Mouse (Mus musculus): ENCODE data around the gene Shank1.

DNA sequence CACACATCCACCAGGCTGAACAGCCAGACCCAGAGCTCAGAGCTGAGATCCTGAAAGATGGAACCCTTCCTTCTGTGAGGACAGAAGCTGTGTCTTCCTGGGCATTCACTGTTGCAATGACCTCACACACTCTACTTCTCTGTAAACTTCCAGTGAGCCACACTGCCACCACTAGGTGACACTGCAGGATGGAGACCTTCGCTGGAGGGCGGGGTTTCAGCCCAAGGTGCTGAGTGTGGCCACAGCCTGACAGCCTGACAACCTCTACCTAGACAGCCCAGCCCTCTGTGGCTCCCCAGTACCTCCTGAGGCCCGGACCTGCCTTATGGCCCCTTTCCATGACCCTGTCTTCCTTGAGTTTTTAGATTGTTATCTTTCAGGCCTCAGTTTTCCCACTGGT lies 88.5 kb downstream of the Shank1 start:
- no peak for TF ChIP-seq ZC3H11A (IDR thresholded peaks at IDR 0.05; ENCODE audit: low read depth, low read length)
- TF ChIP-seq USF2 (IDR thresholded peaks at IDR 0.05; ENCODE audit: borderline replicate concordance in 1 of 2, insufficient read depth in 1 of 2, low read depth in 1 of 2, low read length in 2 of 2) = no peak
